Mouse (Mus musculus): ENCODE measurements around the gene Shld1. TPM values are rescaled to one million over a fixed set of nuclear protein-coding genes. Genes with fewer than 3 reads are reported as not detected.

Shld1 gene
- polyA plus RNA-seq, 1 experiment from 2014 or later: 11.2 TPM

- no peak for TF ChIP-seq CTCF (IDR thresholded peaks at IDR 0.05; ENCODE audit: low read depth)
- 66% methylated on average over 15 of the region's 15 CpGs for WGBS
- no peak overlapping the region for H3K27ac ChIP-seq (ENCODE audit: low read depth, low read length)
- H3K4me1 ChIP-seq (replicated peaks; ENCODE audit: control insufficient read depth, insufficient read depth, low read length): no peaks in the 10 kb centered on the region
- H3K9me3 ChIP-seq (ENCODE audit: control insufficient read depth): no peaks in the 10 kb centered on the region
- ATAC-seq: no peak
- no peaks in the 10 kb centered on the region for H3K27me3 ChIP-seq (replicated peaks; ENCODE audit: control insufficient read depth, insufficient read depth, low read length)
- H3K4me2 ChIP-seq (replicated peaks; ENCODE audit: low read depth): no peak overlapping the region
- no peak overlapping the region for H3K9ac ChIP-seq (ENCODE audit: low read depth, low read length)
- peaks cover 5% of the 10 kb centered on the region; the same call in 1 of the 2 replicates for H3K36me3 ChIP-seq (ENCODE audit: control insufficient read depth, insufficient read depth)
- no peak overlapping the region for H3K4me3 ChIP-seq (ENCODE audit: low read depth, low read length)
These were observed 3.0 kb downstream of the Shld1 start for GRCm38 (mm10) chr2:132689569-132690231.

GRCm38 (mm10) chr2:132691731-132692130 is 5.0 kb downstream of the Shld1 start:
- no peak for TF ChIP-seq CTCF (IDR thresholded peaks at IDR 0.05; ENCODE audit: low read depth)

GRCm38 (mm10) chr2:132692320-132692719 is 5.6 kb downstream of the Shld1 start:
- TF ChIP-seq CTCF (IDR thresholded peaks at IDR 0.05; ENCODE audit: low read depth): no peak
- no peaks in the 10 kb centered on the region for H3K9me3 ChIP-seq (ENCODE audit: control insufficient read depth)
- no peak overlapping the region for H3K27ac ChIP-seq (ENCODE audit: low read depth, low read length)
- ATAC-seq: no peak
- H3K4me2 ChIP-seq (replicated peaks; ENCODE audit: low read depth): no peak overlapping the region
- H3K27me3 ChIP-seq (replicated peaks; ENCODE audit: control insufficient read depth, insufficient read depth, low read length): no peaks in the 10 kb centered on the region
- WGBS: 45% methylated on average over 1 of the region's 1 CpGs
- peaks cover 5% of the 10 kb centered on the region; the same call in 1 of the 2 replicates for H3K36me3 ChIP-seq (ENCODE audit: control insufficient read depth, insufficient read depth)
- no peak overlapping the region for H3K9ac ChIP-seq (ENCODE audit: low read depth, low read length)
- no peaks in the 10 kb centered on the region for H3K4me1 ChIP-seq (replicated peaks; ENCODE audit: control insufficient read depth, insufficient read depth, low read length)
- no peak overlapping the region for H3K4me3 ChIP-seq (ENCODE audit: low read depth, low read length)

More at GRCm38 (mm10) chr2:132691731-132692130, 5.0 kb downstream of the Shld1 start:
- H3K36me3 ChIP-seq (ENCODE audit: control insufficient read depth, insufficient read depth): peaks cover 5% of the 10 kb centered on the region; the same call in 1 of the 2 replicates
- no peaks in the 10 kb centered on the region for H3K27me3 ChIP-seq (replicated peaks; ENCODE audit: control insufficient read depth, insufficient read depth, low read length)
- H3K27ac ChIP-seq (ENCODE audit: low read depth, low read length): no peak overlapping the region
- WGBS: 56% methylated on average over 7 of the region's 7 CpGs
- H3K4me2 ChIP-seq (replicated peaks; ENCODE audit: low read depth): no peak overlapping the region
- no peak for ATAC-seq
- no peaks in the 10 kb centered on the region for H3K4me1 ChIP-seq (replicated peaks; ENCODE audit: control insufficient read depth, insufficient read depth, low read length)
- H3K9me3 ChIP-seq (ENCODE audit: control insufficient read depth): no peaks in the 10 kb centered on the region
- H3K9ac ChIP-seq (ENCODE audit: low read depth, low read length): no peak overlapping the region
- H3K4me3 ChIP-seq (ENCODE audit: low read depth, low read length): no peak overlapping the region

- no peak for TF ChIP-seq CTCF (IDR thresholded peaks at IDR 0.05; ENCODE audit: low read depth)
These were observed 7.2 kb downstream of the Shld1 start for GRCm38 (mm10) chr2:132693980-132694379.

GRCm38 (mm10) chr2:132695358-132696093 is 8.8 kb downstream of the Shld1 start:
- H3K4me3 ChIP-seq (ENCODE audit: low read depth, low read length): no peak overlapping the region
- no peak for TF ChIP-seq CTCF (IDR thresholded peaks at IDR 0.05; ENCODE audit: low read depth)
- H3K27ac ChIP-seq (ENCODE audit: low read depth, low read length): peak overlapping the region; percentile 24; the same call in 1 of the 2 replicates
- 62% methylated on average over 9 of the region's 9 CpGs for WGBS
- no peak overlapping the region for H3K4me2 ChIP-seq (replicated peaks; ENCODE audit: low read depth)
- H3K27me3 ChIP-seq (replicated peaks; ENCODE audit: control insufficient read depth, insufficient read depth, low read length): no peaks in the 10 kb centered on the region
- H3K4me1 ChIP-seq (replicated peaks; ENCODE audit: control insufficient read depth, insufficient read depth, low read length): no peaks in the 10 kb centered on the region
- ATAC-seq: peak; percentile 75
- H3K9ac ChIP-seq (ENCODE audit: low read depth, low read length): no peak overlapping the region
- peaks cover 5% of the 10 kb centered on the region; the same call in 1 of the 2 replicates for H3K36me3 ChIP-seq (ENCODE audit: control insufficient read depth, insufficient read depth)
- H3K9me3 ChIP-seq (ENCODE audit: control insufficient read depth): no peaks in the 10 kb centered on the region

More at GRCm38 (mm10) chr2:132693980-132694379, 7.2 kb downstream of the Shld1 start:
- H3K9ac ChIP-seq (ENCODE audit: low read depth, low read length): no peak overlapping the region
- no peaks in the 10 kb centered on the region for H3K27me3 ChIP-seq (replicated peaks; ENCODE audit: control insufficient read depth, insufficient read depth, low read length)
- H3K9me3 ChIP-seq (ENCODE audit: control insufficient read depth): no peaks in the 10 kb centered on the region
- no peak overlapping the region for H3K27ac ChIP-seq (ENCODE audit: low read depth, low read length)
- WGBS: 72% methylated on average over 3 of the region's 3 CpGs
- H3K4me2 ChIP-seq (replicated peaks; ENCODE audit: low read depth): no peak overlapping the region
- ATAC-seq: no peak
- H3K4me3 ChIP-seq (ENCODE audit: low read depth, low read length): no peak overlapping the region
- H3K36me3 ChIP-seq (ENCODE audit: control insufficient read depth, insufficient read depth): peaks cover 5% of the 10 kb centered on the region; the same call in 1 of the 2 replicates
- H3K4me1 ChIP-seq (replicated peaks; ENCODE audit: control insufficient read depth, insufficient read depth, low read length): no peaks in the 10 kb centered on the region

- TF ChIP-seq CTCF (IDR thresholded peaks at IDR 0.05; ENCODE audit: low read depth): no peak
- Histone ChIP-seq H3K27me3 (replicated peaks; ENCODE audit: control insufficient read depth, insufficient read depth, low read length) (no peaks in the 10 kb centered on the region), H3K9me3 (ENCODE audit: control insufficient read depth) (no peaks in the 10 kb centered on the region), H3K27ac (ENCODE audit: low read depth, low read length) (peak overlapping the region; percentile 62), H3K4me1 (replicated peaks; ENCODE audit: control insufficient read depth, insufficient read depth, low read length) (no peaks in the 10 kb centered on the region), H3K9ac (ENCODE audit: low read depth, low read length) (no peak overlapping the region), H3K4me3 (ENCODE audit: low read depth, low read length) (no peak overlapping the region), H3K4me2 (replicated peaks; ENCODE audit: low read depth) (no peak overlapping the region), H3K36me3 (ENCODE audit: control insufficient read depth, insufficient read depth) (peaks cover 5% of the 10 kb centered on the region; the same call in 1 of the 2 replicates)
- no peak for ATAC-seq
- WGBS: 76% methylated on average over 5 of the region's 5 CpGs
These were observed 9.8 kb downstream of the Shld1 start for GRCm38 (mm10) chr2:132696519-132696918.
